Mouse (Mus musculus) left cerebral cortex, postnatal 25 days (tissue): ENCODE measurements around the gene Gm21797. TPM values are rescaled to one million over a fixed set of nuclear protein-coding genes. Genes with fewer than 3 reads are reported as not detected.
"Not testable (repeated sequence)": the region's sequence is repeated elsewhere in the genome, so short reads cannot be mapped to it uniquely, and the experiment has no call there.

Experiments used
- DNase-seq, 2 experiments: peaks; one replicate each; pipeline ENCODE4 v3.0.0; 2022; ENCODE audit warnings: low spot score in 2 of 2, mixed read lengths in 1 of 2
- intact Hi-C: fragments of 180-260 bp; cut with DNase I; formaldehyde crosslinking; loops from one replicate; pipeline ENCODE4 v1.15.1; 2025
- total RNA-seq, 2 experiments: library from RNA; stranded (reverse); gene quantifications; 2 replicates each; pipeline ENCODE4 v1.2.3; 2021

The Gm21797 gene
- not detected for total RNA-seq

DNA sequence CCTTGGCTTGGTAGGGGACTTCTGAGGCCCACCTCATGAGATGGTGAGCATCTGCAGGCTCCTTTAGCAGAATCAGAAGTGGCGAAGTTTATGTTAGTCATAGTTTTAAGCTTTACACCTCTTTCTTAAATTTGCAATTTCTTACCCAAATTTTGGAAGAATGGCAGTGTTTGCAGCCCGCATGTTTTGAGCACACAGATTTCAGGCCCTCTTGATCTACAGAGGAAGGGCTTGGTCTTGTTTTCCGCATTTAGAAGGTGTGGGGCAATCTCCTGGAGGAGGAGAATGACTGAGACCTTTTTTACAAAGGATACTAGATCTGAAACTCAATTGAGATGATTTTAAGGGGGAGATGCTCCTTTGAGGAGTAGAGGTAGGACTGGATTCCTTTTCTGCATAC lies at the start of gene Gm21797:
TSS of gene Gm21797 (minus strand) at position 101 of the 400 bp plus-strand sequence.
- DNase-seq, intact Hi-C loops: not testable (repeated sequence)

DNA sequence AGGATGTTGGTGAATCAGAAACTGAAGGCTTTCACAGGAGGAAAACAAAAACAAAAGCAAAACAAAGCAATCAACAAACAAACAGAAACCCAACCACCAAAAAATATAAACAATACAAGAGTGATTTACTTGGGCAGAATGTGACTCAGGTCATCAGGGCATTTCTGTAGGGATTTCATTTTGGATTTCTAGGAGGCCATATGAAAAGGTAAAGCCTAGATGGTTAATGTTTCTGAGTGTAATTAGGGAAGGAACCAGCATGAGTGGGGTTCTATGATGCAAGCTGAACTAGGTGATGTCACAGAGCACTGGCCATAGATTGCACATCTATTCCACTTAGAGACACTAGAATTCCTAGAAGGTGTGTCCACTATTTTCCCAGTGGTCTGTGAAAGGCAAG lies 29.0 kb upstream of the Gm21797 start, which contains the start of gene Gm20795:
TSS of gene Gm20795 (plus strand) at position 301 of the 400 bp plus-strand sequence.
- DNase-seq, intact Hi-C loops: not testable (repeated sequence)

Other genes with a start within 250 kb of the Gm21797 start
- not detected for gene Gm21852, start 123.8 kb downstream of the Gm21797 start, total RNA-seq
- gene Gm20795, start 29.1 kb upstream of the Gm21797 start, total RNA-seq: not detected